Mouse (Mus musculus) midbrain, embryonic 10.5 days (tissue): Measurements from ENCODE around the gene Ahdc1. TPM values are rescaled to one million over a fixed set of nuclear protein-coding genes. Genes with fewer than 3 reads are reported as not detected.
"Not testable (repeated sequence)": the region's sequence is repeated elsewhere in the genome, so short reads cannot be mapped to it uniquely, and the experiment has no call there.

ENCODE experiments used
- DNase-seq: peaks from one replicate; pipeline ENCODE4 v3.0.0-alpha.2; 2017; ENCODE audit warnings: low spot score
- H3K27ac ChIP-seq: fragments of 300-500 bp; sonication (generic); replicated peaks from 2 replicates; pipeline ENCODE4 v1.5.1; 2016; ENCODE audit warnings: mild to moderate bottlenecking
- H3K27me3 ChIP-seq: fragments of 300-500 bp; sonication (generic); 2 replicates; pipeline ENCODE4 v1.6.1; 2016; ENCODE audit warnings: low read depth, mild to moderate bottlenecking; ENCODE audit not compliant: poor library complexity, severe bottlenecking
- H3K36me3 ChIP-seq: fragments of 300-500 bp; sonication (generic); 2 replicates; pipeline ENCODE4 v1.6.1; 2016; ENCODE audit warnings: mild to moderate bottlenecking, moderate library complexity
- H3K4me1 ChIP-seq: fragments of 300-500 bp; sonication (generic); 2 replicates; pipeline ENCODE4 v1.6.1; 2016
- H3K4me3 ChIP-seq: fragments of 300-500 bp; sonication (generic); 2 replicates; pipeline ENCODE4 v1.5.1; 2016; ENCODE audit warnings: mild to moderate bottlenecking, moderate library complexity
- H3K9me3 ChIP-seq: fragments of 300-500 bp; sonication (generic); replicated peaks from 2 replicates; pipeline ENCODE4 v1.6.1; 2016; ENCODE audit warnings: mild to moderate bottlenecking
- WGBS: fragments of 180-500 bp; shearing (Covaris S2); methylation state at CpG from one replicate; pipeline ENCODE4 v1.1.7; 2016; 5-methylcytosine and 5-hydroxymethylcytosine counted together
- polyA plus RNA-seq: library from polyadenylated mRNA; unstranded; fragments of >200 nt; fragmentation: Nextera tagmentation; extraction: Ambion mirVana; gene quantifications from 2 replicates; pipeline ENCODE4 v1.2.1, GENCODE M21; 2016

The Ahdc1 gene
- polyA plus RNA-seq, 1 experiment from 2014 or later: 5.8 TPM

DNA sequence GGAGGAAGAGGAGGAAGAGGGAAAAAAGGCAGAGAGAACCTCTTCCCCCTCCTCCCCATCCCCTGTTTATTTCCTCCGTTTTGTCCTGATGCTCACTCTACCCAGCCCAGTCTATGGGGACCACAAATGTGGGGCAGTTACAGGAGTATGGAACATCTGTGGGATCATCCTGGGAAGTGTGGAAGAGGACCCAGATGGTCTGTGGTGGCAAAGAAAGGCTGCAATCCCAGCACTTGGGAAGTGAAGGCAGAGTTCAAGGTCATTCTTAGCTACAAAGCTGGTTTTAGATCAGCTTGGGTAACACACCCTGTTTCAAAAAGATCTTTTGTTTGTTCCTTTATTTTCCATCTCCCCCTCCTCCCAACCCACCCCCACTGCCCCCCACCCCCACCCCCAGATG is 83.2 kb downstream of the Ahdc1 start:
- H3K27ac ChIP-seq: peak overlapping the region; percentile 84
- no peaks in the 10 kb centered on the region for H3K9me3 ChIP-seq
- H3K27me3 ChIP-seq: peaks cover 63% of the 10 kb centered on the region
- WGBS: 50% methylated on average over 1 of the region's 1 CpGs
- peak; percentile 12 for DNase-seq
- peaks cover 57% of the 10 kb centered on the region for H3K4me1 ChIP-seq
- no peaks in the 10 kb centered on the region for H3K36me3 ChIP-seq
- H3K4me3 ChIP-seq: no peak overlapping the region

DNA sequence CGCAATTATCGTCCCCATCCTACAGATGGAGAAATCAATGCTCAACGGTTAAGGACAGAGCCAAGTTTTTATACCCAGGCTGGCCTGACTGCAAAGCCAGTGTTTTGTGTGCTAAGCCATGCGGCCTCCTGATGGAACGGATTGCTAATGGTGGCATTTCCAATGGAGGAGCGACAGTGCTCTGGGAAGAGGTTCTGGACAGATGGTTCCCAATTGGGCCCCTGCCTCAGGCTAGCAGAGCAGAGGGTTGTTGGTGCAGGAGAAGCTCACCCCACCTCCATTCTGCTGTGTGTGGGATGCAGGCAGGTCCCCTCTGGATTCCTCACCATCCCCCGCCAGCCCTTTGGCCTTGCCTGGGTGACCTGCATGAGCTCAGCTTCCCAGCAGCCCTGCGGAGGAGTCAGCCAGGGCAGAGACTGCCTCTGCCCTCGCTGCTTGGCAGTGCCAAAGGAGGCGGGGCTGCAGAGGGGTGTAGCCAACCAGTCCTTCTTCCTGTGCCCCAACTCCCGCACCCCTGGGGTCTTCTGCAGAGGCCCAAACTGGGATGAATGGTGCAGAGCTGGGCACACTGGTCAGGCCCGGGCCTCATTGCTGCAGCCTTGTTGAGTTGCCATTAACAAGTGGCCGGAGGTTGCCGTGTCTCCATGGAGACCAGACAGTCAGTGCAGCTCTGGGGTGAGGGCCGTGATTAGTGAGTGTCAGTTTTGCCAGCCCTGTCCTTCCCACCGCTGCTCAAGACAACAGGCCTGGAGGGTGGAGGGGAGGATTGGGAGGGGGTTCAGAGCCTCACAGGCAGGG is 84.1 kb downstream of the Ahdc1 start:
- peaks cover 50% of the 10 kb centered on the region for H3K4me1 ChIP-seq
- DNase-seq: peak; percentile 83
- H3K9me3 ChIP-seq: no peaks in the 10 kb centered on the region
- peak overlapping the region; percentile 84 for H3K27ac ChIP-seq
- H3K4me3 ChIP-seq: peak overlapping the region; percentile 40
- H3K27me3 ChIP-seq: peaks cover 56% of the 10 kb centered on the region
- WGBS: 26% methylated on average over 16 of the region's 16 CpGs
- no peaks in the 10 kb centered on the region for H3K36me3 ChIP-seq

DNA sequence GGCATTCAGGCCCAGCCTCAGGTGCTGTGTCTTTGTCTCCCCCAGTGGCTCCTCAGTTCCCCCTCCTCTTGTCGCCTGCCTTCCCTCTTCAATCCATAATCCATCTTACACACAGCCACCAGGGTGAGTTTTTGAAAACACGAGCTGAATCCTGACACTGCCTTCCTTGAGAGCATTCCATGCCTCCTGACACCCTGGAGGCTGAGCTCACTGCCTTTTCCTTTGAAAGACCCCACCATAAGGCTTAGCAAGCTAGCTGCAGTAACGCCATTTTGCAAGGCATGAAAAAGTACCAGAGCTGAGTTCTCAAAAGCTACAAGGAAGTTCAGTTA is 84.6 kb downstream of the Ahdc1 start:
- DNase-seq, H3K36me3 ChIP-seq, H3K9me3 ChIP-seq: not testable (repeated sequence)
- Histone ChIP-seq H3K27ac (peak overlapping the region; percentile 84), H3K4me1 (peaks cover 44% of the 10 kb centered on the region), H3K27me3 (peaks cover 51% of the 10 kb centered on the region), H3K4me3 (peak overlapping the region; percentile 40)
- 7% methylated on average over 3 of the region's 3 CpGs for WGBS

DNA sequence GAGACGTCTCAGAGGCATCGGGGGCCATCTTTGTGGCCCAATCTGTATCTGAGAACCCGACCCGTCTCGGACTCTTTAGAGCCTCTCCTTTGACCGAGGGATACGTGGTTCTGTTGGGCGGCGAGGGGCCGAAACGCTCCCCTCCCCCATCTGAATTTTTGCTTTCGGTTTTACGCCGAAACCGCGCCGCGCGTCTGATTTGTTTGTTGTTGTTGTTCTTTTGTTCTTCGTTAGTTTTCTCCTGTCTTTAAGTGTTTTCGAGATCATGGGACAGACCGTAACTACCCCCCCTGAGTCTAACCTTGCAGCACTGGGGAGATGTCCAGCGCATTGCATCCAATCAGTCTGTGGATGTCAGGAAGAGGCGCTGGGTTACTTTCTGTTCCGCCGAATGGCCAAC is 85.6 kb downstream of the Ahdc1 start:
- H3K36me3 ChIP-seq, DNase-seq, H3K9me3 ChIP-seq, H3K27ac ChIP-seq: not testable (repeated sequence)
- Histone ChIP-seq H3K27me3 (peaks cover 42% of the 10 kb centered on the region), H3K4me1 (peaks cover 36% of the 10 kb centered on the region), H3K4me3 (peak overlapping the region; percentile 42)
- under 1% methylated on average over 15 of the region's 26 CpGs for WGBS

DNA sequence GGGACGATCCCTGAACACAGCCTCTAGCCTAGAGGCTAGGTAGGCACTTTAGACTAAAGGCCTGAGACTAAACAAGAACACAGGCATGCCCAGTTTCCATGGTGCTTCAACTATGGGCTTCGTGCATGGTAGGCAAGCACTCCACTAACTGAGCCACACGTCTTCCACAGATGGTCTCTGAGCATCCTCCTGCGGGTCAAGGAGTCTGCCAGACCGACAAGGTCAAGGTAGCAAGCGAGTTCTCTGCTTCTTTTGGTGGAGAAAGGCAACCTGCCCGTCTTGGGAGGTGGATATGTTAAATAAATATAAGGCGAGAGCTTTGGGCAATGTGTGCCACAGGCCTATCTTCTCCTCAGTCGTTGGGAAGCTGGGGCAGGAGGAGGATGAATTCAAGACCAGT is 90.7 kb downstream of the Ahdc1 start:
- WGBS: 82% methylated on average over 9 of the region's 9 CpGs
- H3K4me1 ChIP-seq: peaks cover 10% of the 10 kb centered on the region
- no peak for DNase-seq
- H3K36me3 ChIP-seq: no peaks in the 10 kb centered on the region
- peaks cover 20% of the 10 kb centered on the region for H3K27me3 ChIP-seq
- H3K27ac ChIP-seq: no peak overlapping the region
- H3K9me3 ChIP-seq: no peaks in the 10 kb centered on the region
- H3K4me3 ChIP-seq: no peak overlapping the region

DNA sequence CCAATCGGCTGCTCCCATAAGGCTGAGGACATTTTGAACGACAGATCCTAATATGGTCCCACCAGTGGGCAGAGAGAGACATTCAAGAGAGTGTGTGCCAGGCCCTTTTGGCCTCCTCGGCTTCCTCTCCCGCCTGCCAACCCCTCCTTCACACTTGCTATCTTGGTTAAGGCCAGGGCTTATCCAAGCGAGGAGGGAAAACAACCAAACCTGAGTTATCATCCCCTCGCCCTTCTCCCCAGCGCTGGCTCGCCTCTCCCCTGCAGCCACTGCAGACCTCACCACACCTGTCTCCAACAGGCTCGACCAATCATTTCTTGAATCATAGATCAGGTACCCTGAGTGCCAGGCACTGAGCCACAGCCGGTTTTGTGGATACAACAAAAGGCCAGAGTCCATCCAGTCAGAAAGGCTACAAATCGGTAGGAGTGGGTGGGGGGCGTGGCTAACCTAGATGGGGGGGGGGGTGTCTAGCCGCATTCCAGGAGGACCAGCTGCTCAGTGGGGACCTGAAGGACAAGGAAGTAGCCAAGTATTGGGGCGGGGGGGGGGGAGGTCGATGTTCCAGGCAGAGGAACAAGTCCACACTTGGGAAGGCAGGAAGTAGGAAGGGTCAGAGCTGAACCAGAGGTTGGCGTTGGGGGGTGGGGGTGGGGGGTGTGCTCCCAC is 92.6 kb downstream of the Ahdc1 start:
- Histone ChIP-seq H3K4me1 (peaks cover 22% of the 10 kb centered on the region), H3K4me3 (no peak overlapping the region), H3K9me3 (no peaks in the 10 kb centered on the region), H3K27ac (no peak overlapping the region; the same call in 1 of the 2 replicates), H3K27me3 (peaks cover 20% of the 10 kb centered on the region), H3K36me3 (no peaks in the 10 kb centered on the region)
- WGBS: 21% methylated on average over 16 of the region's 16 CpGs
- no peak for DNase-seq

DNA sequence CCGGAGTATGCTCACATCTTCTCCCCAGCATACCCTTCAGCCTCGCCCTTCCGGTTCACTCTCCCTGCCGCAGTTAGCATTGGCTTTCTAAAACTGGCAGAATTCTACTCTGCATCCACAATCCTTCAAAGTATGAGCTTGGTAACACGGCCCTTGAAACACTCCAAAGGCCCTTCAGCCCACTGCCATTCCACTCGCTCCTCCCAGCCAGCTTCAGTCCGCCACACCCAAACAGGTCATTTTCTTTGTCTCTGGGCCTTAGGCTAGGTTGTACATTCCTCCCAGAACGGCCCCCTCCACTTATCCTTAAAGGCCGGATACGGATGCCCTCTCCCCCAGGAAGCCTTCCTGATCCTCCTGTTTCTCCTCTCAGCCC is 93.1 kb downstream of the Ahdc1 start:
- H3K27me3 ChIP-seq: peaks cover 20% of the 10 kb centered on the region
- no peaks in the 10 kb centered on the region for H3K9me3 ChIP-seq
- no peak overlapping the region for H3K4me3 ChIP-seq
- 37% methylated on average over 10 of the region's 10 CpGs for WGBS
- no peaks in the 10 kb centered on the region for H3K36me3 ChIP-seq
- no peak for DNase-seq
- no peak overlapping the region for H3K27ac ChIP-seq
- peaks cover 28% of the 10 kb centered on the region for H3K4me1 ChIP-seq

DNA sequence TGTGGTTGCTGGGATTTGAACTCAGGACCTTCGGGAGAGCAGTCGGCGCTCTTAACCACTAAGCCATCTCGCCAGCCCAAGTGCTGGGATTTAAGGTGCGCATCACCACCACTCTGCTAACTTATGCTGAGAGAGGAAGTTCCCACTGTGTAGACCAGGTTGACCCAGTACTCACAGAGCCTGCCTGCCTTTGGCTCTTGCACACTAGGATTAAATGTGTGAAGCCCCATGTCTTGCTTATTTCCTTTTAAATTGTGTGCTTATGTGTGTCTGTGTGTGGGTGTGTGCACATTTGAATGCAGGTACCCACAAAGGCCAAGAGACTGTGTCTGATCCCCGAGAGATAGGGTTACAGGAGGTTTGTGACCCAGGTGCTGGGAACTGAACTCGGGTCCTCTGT is 95.6 kb downstream of the Ahdc1 start:
- no peak overlapping the region for H3K4me3 ChIP-seq
- peaks cover 28% of the 10 kb centered on the region for H3K4me1 ChIP-seq
- WGBS: 95% methylated on average over 7 of the region's 7 CpGs
- H3K27ac ChIP-seq: no peak overlapping the region
- H3K36me3 ChIP-seq: no peaks in the 10 kb centered on the region
- H3K27me3 ChIP-seq: peaks cover 18% of the 10 kb centered on the region
- H3K9me3 ChIP-seq: no peaks in the 10 kb centered on the region
- no peak for DNase-seq

DNA sequence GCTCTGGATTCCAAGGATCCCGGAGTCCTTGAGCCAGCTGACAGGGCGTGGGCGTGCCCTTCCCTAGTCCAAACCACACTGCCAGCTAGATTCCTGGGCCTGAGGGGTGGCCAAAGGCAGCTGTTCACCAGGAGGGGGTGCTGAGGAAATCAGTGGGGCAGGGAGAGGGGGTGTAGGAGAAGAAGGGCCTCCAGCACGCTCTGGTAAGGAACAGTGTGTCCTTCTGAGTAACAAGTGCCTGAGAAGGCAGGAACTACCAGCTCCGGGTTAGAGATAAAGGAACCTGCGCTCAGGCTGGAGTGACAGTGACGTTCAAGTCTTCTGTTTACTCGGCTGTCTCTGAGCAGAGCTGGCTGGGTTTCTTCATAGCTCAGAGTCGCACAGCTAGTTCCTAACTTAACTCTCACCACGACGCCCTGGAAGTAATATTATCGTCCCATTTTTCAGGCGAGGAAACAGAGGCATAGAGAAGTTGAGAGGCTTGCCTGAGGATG is 96.8 kb downstream of the Ahdc1 start:
- WGBS: 59% methylated on average over 13 of the region's 13 CpGs
- peak; percentile 16 for DNase-seq
- peaks cover 15% of the 10 kb centered on the region for H3K27me3 ChIP-seq
- H3K27ac ChIP-seq: no peak overlapping the region
- H3K4me1 ChIP-seq: peaks cover 28% of the 10 kb centered on the region
- H3K9me3 ChIP-seq: no peaks in the 10 kb centered on the region
- no peak overlapping the region for H3K4me3 ChIP-seq
- H3K36me3 ChIP-seq: no peaks in the 10 kb centered on the region

DNA sequence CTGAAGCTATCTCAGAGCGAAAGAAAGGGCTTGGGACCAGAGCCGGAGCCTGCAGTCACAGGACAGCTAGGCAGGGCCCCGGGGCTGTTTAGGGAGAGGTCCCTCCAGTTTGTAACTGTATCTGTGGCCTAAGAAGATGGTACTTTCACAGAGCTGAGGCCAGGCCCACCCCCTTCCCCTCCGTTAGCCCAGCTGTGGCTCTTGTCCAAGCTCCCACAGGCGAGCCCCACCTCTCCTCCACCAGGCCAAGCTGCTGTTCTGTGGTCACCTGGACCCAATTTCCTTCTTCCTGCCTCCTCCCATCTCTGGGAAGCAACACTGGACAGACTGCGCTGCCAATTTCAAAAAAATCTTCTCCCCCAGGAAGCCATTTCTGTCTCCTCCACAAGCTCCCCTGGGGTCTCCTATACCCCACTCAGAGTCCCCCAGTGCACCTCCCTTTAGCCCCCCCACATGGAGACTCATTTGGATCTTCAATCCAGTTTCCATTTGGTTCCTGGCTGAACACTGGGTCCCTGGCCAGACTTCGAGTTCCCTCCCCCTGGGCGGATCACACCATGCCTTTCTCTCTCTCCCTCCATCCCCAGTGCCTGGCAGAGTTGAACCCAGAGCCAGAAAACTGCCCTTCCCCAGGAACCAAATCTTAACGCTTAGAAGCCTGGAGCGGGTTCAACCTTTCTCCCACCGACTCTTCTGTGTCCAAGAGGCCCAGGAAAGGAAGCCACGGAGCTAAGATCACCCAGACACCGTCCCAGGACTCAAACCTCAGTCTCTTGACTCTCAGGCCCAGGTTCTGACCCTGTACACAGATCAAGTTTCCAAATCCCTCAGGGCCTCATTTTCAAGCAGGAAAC is 97.6 kb downstream of the Ahdc1 start:
- H3K27me3 ChIP-seq: peaks cover 7% of the 10 kb centered on the region
- no peaks in the 10 kb centered on the region for H3K36me3 ChIP-seq
- peak; percentile 15 for DNase-seq
- H3K4me3 ChIP-seq: no peak overlapping the region
- H3K4me1 ChIP-seq: peaks cover 30% of the 10 kb centered on the region
- no peaks in the 10 kb centered on the region for H3K9me3 ChIP-seq
- WGBS: 74% methylated on average over 13 of the region's 13 CpGs
- peak overlapping the region; percentile 20 for H3K27ac ChIP-seq

DNA sequence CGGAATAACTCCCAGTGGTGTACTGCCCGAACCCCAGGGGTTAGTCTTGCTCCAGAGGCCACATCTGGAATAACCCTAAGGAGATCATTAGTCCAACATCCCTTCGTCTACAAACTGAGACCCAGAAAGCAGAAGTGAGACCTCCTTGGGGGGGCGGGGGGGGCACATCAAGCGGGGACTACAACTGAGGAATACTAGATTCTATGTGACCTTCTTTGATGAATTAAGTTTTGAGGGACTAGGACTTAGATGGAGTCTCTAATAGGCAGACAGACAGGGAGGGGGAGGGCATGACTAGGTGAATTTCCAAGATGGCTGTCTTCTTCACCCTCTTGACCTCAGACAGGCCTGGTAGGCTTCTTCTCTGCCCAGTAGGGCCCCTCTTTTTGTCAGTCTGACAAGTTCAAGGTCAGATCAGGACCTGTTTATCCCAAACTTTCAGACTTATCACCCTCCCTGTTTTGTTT is 98.3 kb downstream of the Ahdc1 start:
- Histone ChIP-seq H3K36me3 (no peaks in the 10 kb centered on the region), H3K27me3 (0 out of 2 replicates have a peak, but pooled peaks cover under 1% of the 10 kb centered on the region), H3K4me3 (no peak overlapping the region), H3K9me3 (no peaks in the 10 kb centered on the region), H3K4me1 (peaks cover 24% of the 10 kb centered on the region), H3K27ac (no peak overlapping the region)
- 76% methylated on average over 5 of the region's 5 CpGs for WGBS
- no peak for DNase-seq

DNA sequence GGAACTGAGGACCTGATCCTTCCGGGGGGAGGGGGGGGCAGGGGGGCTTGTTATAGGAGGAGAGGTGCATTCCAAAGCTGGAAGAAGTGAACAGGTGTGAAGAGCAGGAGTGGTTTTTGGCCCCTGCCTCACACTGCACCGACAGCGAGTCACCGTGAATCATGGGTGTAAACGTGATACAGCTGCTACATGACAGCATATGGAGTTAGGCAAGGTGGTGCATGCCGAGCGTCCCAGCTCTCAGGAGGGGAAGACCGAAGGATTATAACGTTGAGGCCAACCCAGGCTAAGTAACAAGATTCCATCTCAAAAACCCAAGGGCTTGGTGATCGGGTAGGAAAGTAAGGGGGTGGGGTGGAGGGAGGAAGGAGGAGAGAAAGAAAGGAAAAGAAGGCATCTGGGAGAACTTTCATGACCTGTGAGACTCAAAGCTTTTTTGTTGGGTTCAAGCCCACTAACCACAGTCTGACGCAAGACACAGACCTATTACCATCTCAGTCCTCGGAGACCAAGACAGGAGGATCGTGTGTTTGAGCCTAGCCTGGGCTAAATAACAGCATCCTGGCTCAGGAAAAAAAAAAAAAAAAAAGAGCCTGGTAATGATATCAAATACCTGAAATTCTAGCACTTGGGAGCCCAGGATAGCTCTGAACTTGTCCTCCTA is 101.2 kb downstream of the Ahdc1 start:
- no peak overlapping the region for H3K27ac ChIP-seq
- no peaks in the 10 kb centered on the region for H3K36me3 ChIP-seq
- WGBS: 80% methylated on average over 13 of the region's 13 CpGs

More for the DNA sequence above, 101.2 kb downstream of the Ahdc1 start:
- no peaks in the 10 kb centered on the region for H3K9me3 ChIP-seq
- H3K4me1 ChIP-seq: peaks cover 40% of the 10 kb centered on the region
- H3K27me3 ChIP-seq: no peaks in the 10 kb centered on the region
- DNase-seq: no peak
- H3K4me3 ChIP-seq: no peak overlapping the region
